Mouse (Mus musculus): ENCODE measurements around the gene Mvk. TPM values are rescaled to one million over a fixed set of nuclear protein-coding genes. Genes with fewer than 3 reads are reported as not detected.

Mvk gene
- total RNA-seq, 1 experiment from 2014 or later, result 4.3 TPM

DNA sequence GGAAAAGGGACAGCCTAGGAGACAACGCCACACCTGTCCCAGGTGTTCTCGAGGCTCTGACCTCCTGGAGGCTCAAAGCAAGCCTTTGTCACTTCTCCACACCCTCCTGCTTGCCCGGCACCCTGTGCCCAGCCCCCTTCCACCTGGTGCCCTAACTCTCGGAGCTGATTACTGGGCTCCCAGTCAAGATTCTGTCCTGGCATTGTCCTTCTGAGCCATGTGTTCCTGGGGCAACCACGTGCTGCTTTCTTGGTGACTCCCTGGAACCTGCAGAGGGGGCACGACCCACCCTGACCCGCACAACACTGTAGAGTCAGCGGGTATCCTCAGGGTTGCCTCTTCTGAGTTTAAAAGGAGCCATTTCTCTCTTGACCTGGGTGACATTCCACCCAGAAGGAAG, 9.7 kb upstream of the Mvk start:
- ATAC-seq (replicated peaks in 1 of 2; ENCODE audit: insufficient read depth in 1 of 2, low FRiP score in 2 of 2, low TSS enrichment in 1 of 2, low read depth in 1 of 2, poor library complexity in 2 of 2, severe bottlenecking in 2 of 2), result no peak

DNA sequence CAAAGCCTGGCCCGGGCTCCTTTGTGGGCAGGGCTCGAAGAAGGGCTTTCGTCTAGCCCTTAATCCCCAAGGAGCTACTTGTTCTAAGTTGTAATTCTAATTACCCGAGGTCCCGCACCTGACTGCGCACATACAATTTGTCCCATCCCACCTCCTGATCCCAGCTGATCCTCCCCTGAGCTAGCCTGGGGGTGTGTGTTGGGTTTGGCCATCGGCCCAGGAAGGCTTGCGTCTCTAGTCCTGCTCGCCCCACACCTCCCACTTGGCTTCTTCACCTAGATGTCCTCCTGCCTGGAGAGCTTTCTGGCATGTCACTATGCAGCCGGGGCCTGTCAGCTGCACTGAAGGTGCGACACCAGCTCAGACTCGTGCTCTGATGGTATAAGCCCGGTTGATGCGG, 8.5 kb upstream of the Mvk start:
- ATAC-seq (replicated peaks in 1 of 2; ENCODE audit: insufficient read depth in 1 of 2, low FRiP score in 2 of 2, low TSS enrichment in 1 of 2, low read depth in 1 of 2, poor library complexity in 2 of 2, severe bottlenecking in 2 of 2), result no peak

DNA sequence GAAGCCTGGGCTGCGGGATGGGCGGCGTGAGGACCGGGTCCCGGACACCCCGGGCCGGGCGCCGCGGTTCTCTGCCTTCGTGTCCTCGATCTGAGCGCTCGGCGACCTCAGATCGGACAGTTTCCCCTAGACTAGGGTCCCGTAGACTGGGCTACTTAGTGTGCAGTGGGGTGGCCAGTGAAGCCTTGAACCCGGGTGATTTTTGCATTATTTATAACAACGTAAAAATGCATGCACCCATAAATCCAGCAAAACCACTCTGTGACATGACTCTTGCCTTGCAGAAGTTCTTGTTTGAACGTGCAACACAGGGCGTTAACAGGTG, 261 bp downstream of the Mvk start:
- ATAC-seq (replicated peaks in 1 of 2; ENCODE audit: insufficient read depth in 1 of 2, low FRiP score in 2 of 2, low TSS enrichment in 1 of 2, low read depth in 1 of 2, poor library complexity in 2 of 2, severe bottlenecking in 2 of 2), result no peak

DNA sequence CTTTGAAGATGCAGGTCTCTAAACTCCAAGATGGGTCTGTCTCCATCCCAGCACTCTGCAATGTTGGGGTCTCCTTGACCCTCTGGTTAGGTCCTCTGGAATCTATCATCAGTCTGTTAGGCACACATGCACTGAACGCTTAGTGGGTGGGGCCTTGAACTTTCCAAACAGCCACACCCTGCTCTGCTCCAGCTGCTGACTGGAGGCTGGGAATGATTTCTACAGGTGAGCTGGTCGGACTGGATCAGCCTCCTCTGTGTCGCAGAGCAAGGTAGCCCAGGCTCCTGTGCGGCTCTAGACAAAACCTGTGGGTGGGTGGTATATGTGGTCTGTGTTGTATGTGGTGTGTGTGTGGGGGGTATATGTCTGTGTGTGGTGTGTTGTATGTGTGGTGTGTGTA, 4.9 kb downstream of the Mvk start:
- no peak for ATAC-seq (replicated peaks in 1 of 2; ENCODE audit: insufficient read depth in 1 of 2, low FRiP score in 2 of 2, low TSS enrichment in 1 of 2, low read depth in 1 of 2, poor library complexity in 2 of 2, severe bottlenecking in 2 of 2)

DNA sequence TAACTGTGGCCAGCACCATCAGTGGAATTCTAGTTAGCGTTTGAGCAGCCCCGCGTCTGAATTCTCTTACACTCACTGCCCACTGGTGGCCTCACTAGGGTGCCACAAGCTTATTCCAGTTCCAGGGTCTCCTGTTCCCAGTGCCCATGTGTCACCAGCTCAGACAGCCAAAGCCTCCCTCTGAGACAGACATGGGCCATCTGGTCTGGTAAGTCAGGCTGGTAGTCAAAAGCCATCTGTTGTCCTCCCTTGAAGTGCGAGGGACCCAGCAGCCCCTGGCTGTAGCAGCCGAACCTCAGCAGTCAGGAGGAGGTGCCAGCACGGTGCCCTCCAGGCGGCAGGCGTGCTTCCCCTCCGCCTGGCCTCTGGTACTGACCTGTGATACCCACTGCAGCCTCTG, 12.2 kb downstream of the Mvk start:
- ATAC-seq (replicated peaks in 1 of 2; ENCODE audit: insufficient read depth in 1 of 2, low FRiP score in 2 of 2, low TSS enrichment in 1 of 2, low read depth in 1 of 2, poor library complexity in 2 of 2, severe bottlenecking in 2 of 2), result no peak

DNA sequence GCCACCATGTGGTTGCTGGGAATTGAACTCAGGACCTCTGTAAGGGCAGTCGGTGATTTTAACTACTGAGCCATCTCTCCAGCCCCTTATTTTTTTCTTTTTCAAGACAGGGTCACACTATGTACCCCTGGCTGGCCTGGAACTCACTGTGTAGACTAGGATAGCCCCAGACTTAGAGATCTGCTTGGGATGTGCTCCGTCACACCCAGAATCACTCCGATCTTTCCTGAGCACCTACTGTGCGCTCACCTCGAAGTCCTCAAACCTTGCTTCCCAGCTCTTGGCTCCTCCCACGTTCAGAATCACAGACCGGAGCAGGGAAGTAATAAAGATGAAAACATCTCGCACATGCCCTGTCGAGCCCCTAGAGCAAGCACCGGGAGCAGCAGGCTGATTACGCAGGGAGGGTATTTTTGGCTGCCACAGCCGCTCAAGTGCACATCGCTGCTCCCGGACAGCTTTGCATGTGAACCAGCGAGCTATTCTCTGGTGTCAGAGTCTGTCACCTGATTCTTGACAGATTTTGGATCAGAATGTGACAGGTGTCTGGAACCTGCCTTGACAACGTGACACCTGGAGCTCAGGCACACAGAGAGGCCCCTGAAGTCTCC, 13.0 kb downstream of the Mvk start:
- ATAC-seq (replicated peaks in 1 of 2; ENCODE audit: insufficient read depth in 1 of 2, low FRiP score in 2 of 2, low TSS enrichment in 1 of 2, low read depth in 1 of 2, poor library complexity in 2 of 2, severe bottlenecking in 2 of 2), result no peak

DNA sequence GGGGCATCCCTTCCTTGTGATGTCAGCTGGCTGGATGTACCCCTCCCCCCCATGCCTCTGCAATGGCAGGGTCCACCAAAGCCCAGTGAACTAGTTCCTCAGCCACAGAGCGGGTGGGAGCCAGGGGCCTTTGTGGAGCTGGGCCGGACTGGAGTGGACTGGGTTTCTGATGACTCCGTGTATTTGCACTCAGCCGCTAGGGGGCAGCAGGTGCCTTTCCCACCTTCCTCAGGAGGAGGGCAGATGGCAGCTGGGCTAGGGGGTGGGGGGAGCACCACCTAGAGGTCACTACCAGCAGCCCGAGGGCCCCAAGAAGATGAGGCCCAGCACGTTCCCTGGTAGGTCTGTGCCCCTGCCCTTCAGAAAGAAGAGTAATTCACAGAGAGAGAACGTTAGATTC, 17.2 kb downstream of the Mvk start:
- ATAC-seq (replicated peaks in 1 of 2; ENCODE audit: insufficient read depth in 1 of 2, low FRiP score in 2 of 2, low TSS enrichment in 1 of 2, low read depth in 1 of 2, poor library complexity in 2 of 2, severe bottlenecking in 2 of 2), result peak; percentile 66 to 77

DNA sequence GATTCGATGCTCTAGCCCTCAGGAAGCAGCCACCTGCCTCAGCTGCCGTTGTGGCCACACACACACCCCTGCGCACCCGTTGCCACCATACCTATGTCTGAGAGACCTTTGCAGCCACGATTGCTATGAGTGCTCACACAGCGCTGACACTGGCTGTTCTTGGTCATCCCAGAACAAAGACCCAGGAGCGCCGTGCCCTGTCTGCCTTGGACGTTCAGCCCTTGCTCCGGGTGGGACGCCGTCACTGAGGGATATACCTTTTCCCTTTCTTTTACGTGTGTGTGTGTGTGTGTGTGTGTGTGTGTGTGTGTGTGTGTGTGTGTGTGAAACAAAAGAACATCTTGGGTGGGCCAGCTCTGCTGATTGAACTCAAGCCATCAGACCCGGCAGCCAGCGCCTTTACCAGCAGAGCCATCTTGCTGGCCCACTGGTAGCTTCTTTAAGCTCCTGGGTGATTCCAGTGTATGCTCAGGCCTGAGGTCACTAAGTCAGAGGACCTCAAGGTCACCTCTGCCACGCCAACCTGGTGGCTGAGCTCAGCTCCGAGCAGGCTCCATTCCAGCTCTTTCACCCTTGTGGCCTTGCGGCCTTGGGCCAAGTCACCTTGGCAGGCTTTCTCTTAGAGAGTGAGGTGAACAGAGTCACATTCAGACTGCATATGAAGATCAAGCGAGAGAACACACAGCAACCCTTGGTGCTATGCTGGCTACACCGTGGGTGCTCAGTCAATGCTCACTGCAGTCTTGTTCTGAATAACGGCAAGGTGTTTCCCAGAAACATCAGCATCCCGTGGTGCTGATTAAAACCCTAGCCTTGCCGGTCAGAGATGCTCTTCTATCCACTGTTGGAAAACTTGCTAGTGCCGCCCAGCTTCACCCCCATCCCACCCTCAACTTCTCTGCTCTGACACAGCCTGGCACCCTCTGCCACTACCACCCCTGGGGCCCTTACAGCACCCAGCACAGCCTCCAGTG, 18.3 kb downstream of the Mvk start:
- ATAC-seq (replicated peaks in 1 of 2; ENCODE audit: insufficient read depth in 1 of 2, low FRiP score in 2 of 2, low TSS enrichment in 1 of 2, low read depth in 1 of 2, poor library complexity in 2 of 2, severe bottlenecking in 2 of 2), result no peak

DNA sequence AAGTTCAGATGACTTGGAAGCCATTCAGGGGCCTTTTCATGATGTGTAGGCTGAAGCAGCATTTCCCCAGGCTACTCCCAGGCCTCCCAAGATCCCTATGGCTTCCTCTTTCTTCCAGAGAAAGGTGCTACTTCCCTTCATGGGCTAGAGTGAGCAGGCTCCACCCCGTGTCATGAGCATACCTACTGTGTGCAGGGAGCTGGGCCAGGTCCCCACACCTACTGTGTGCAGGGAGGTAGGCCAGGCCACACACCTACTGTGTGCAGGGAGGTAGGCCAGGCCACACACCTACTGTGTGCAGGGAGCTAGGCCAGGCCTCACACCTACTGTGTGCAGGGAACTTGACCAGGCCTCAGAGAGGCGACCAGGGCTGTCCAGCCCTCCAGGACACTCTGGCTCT, 20.5 kb downstream of the Mvk start:
- ATAC-seq (replicated peaks in 1 of 2; ENCODE audit: insufficient read depth in 1 of 2, low FRiP score in 2 of 2, low TSS enrichment in 1 of 2, low read depth in 1 of 2, poor library complexity in 2 of 2, severe bottlenecking in 2 of 2), result no peak

DNA sequence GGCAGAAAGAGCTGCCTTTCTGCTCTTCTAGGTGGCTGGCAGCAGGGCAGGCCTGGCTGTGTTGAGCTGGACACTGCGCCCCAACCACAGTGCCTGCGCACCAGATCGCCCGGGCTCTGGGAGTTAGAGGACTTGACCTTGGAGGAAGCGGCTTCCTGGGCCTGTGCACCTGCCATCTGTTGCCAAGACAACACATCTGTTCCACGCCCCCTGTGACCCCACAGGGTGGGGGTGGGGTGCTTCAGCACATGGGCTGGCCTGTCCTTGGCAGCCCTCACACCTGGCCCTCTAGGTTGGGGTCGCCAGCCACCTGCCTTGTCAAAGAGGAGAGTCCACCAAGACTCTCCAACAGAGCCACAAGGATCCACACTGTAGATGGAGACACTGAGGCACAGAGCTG, 21.6 kb downstream of the Mvk start:
- no peak for ATAC-seq (replicated peaks in 1 of 2; ENCODE audit: insufficient read depth in 1 of 2, low FRiP score in 2 of 2, low TSS enrichment in 1 of 2, low read depth in 1 of 2, poor library complexity in 2 of 2, severe bottlenecking in 2 of 2)

DNA sequence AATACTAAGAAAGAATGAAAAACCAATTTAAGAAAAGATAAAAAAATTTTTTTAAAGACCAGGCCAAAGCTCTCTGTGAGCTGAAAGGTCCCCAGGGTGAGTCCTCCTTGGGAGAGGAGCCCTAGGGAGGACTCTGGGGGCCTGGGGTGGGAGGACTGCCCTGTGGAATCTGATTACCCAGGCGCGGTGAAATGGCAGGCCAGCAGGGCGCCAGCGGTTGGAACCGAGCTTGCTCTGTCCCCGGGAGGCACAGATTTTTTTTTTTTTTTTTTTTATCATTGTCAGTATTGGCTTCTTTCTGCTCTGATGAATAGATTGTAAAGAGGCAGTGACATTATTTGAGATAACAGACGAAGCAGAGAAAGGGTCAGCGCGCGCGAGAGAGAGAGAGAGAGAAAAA, 22.9 kb downstream of the Mvk start:
- no peak for ATAC-seq (replicated peaks in 1 of 2; ENCODE audit: insufficient read depth in 1 of 2, low FRiP score in 2 of 2, low TSS enrichment in 1 of 2, low read depth in 1 of 2, poor library complexity in 2 of 2, severe bottlenecking in 2 of 2)

DNA sequence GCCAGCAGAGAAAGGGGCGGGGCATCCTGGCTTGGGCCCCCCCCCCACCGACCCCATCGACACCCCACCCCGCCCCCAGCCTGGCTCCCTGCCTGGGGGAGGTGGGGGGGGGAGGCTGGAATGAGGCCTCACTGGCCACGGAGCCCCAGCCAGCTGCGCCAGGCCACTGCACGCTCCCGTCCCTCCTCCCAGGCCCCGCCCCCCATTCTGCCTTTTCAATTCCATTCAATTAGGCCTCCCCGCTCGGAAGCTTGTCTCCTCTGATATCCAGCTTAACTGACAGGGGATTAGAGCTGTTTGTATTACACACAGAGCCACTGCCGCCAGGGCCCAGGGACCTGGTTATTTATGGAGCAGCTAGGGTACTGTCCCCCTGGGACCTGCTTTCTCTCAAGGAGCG, 23.4 kb downstream of the Mvk start:
- 0 out of 4 replicates have a peak, but pooled peaks of 1 of the 2 experiments have one; percentile 22 for ATAC-seq (replicated peaks in 1 of 2; ENCODE audit: insufficient read depth in 1 of 2, low FRiP score in 2 of 2, low TSS enrichment in 1 of 2, low read depth in 1 of 2, poor library complexity in 2 of 2, severe bottlenecking in 2 of 2)

DNA sequence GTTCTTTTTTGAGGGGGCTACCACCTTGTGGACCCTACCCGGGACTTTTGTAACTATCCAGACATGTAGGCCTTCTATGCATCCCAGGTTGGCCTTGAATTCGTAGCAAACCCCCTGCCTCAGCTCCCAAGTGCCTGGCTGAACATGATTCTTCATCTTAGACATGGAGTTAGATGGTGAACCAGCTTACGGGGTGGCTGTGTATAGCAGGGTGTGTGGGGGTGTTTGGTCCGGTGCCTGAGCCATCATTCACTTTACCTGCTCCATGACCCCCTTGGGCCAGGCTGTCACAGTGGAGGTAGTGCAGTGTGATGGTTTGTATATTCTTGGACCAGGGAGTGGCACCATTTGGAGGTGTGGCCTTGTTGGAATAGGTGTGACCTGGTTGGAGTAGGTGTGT, 23.9 kb downstream of the Mvk start:
- no peak for ATAC-seq (replicated peaks in 1 of 2; ENCODE audit: insufficient read depth in 1 of 2, low FRiP score in 2 of 2, low TSS enrichment in 1 of 2, low read depth in 1 of 2, poor library complexity in 2 of 2, severe bottlenecking in 2 of 2)

DNA sequence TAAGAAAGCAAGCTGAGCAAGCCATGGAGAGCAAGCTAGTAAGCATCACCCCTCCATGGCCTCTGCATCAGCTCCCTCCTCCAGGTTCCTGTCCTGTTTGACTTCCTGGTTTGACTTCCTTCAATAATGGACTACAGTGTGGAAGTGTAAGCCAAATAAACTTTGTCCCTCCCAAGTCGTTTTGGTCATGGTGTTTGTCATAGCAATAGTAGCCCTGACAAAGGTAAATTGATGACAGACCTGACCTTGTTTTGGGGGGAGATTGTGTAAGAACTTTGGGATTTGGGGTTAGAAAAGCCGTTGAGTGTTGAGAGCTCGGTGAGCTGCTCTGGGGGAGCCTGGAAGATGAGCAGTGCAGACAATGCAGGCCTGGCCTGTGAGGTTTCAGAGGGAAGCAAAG, 26.3 kb downstream of the Mvk start:
- no peak for ATAC-seq (replicated peaks in 1 of 2; ENCODE audit: insufficient read depth in 1 of 2, low FRiP score in 2 of 2, low TSS enrichment in 1 of 2, low read depth in 1 of 2, poor library complexity in 2 of 2, severe bottlenecking in 2 of 2)

DNA sequence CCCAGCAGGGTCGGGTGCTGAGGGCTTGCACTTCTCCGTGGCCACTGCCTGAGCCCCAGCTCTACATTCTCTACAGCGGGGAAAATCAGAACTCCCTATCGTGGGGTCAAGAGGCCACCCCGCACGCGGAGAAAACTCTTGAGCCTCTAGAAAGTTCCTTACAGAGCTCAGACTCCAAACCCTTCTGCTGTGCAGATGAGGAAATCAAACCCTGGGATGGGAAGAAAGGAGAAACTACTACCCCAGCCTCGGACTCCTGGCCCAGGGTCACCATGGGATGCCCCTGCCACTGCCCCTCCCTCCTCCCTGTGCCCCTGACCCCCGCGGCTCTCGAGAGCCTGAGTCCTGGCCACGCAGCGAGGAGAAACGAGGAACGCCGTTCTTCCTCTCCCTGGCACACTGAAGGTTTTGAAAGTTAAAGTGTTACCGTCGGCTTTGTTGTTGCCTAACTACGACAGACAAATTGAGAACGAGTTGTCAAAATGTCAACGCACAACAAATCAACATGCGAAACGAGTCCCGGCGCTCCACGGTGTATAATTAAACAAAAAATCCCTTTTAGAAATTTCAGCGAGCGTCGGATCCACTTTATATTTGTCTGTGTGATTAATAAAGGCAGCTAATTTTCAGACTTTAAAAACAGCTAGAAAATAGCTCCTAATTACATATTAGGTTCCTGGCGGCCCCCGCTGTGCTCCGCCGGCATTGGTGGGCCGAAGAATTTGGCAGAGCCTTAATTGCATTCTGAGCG, 30.8 kb downstream of the Mvk start:
- ATAC-seq (replicated peaks in 1 of 2; ENCODE audit: insufficient read depth in 1 of 2, low FRiP score in 2 of 2, low TSS enrichment in 1 of 2, low read depth in 1 of 2, poor library complexity in 2 of 2, severe bottlenecking in 2 of 2), result no peak

DNA sequence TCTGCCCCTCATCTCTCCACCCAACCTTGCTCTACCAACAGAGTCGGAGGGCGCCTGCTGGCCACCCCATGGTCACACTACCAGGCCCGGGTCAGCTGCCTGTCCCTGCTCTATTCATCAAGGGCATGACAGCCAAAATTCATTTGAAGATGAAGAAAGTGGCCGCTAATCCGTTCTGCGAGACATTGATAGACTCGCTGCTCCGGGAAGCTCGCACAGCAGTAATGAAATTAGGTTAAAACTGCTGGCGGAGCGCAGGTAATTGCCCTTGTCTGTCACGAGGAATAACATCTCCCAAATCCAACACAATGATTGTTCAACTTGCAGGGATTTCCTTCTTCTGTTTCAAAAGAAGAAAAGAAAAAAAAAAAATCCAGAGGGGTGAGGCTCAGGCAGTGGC, 34.2 kb downstream of the Mvk start:
- ATAC-seq (replicated peaks in 1 of 2; ENCODE audit: insufficient read depth in 1 of 2, low FRiP score in 2 of 2, low TSS enrichment in 1 of 2, low read depth in 1 of 2, poor library complexity in 2 of 2, severe bottlenecking in 2 of 2), result no peak

DNA sequence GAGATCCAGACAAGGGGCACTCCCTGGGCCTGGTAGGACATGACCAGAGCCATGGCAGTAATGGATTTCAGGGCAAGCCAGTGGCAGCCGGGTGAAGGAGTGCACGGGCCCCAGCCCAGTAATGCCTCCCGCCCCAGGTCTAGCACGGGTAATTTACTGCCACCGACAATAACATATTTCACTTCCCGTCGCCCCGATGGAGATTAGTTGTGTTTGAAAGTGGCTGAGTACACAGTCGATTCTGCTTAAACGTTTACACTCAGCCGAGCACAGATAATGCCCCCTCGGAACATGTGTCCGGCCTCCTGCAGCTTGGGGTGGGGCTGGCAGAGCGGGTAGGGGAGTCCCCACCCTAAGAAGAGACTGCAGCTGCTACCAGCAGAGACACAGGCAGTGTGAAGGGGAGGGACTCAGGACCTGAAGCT, 38.5 kb downstream of the Mvk start:
- peak in 1 of 2 experiments; percentile 48; a peak in 1 of 4 replicates for ATAC-seq (replicated peaks in 1 of 2; ENCODE audit: insufficient read depth in 1 of 2, low FRiP score in 2 of 2, low TSS enrichment in 1 of 2, low read depth in 1 of 2, poor library complexity in 2 of 2, severe bottlenecking in 2 of 2)

DNA sequence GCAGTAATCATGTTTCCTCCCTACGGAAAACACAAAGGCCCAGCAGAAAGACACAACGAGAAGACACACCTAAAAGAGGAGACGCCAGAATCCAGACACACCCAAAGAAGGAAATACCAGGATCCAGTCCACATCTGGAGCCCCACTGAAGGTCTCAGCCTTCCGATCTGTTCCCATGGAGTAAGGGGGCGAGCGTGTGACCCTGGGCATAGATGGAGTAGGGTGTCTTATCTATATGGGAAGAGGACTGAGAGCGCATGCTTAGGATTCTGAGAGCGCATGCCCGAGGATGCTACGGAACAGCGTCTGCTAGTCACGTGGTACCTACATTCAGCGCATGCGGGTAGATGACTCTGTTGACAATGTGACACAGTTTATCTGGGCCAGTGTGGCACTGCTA, 41.6 kb downstream of the Mvk start:
- ATAC-seq (replicated peaks in 1 of 2; ENCODE audit: insufficient read depth in 1 of 2, low FRiP score in 2 of 2, low TSS enrichment in 1 of 2, low read depth in 1 of 2, poor library complexity in 2 of 2, severe bottlenecking in 2 of 2), result no peak
